Mouse (Mus musculus) CH12.LX (cell line): ENCODE data around the gene Nup210l.

ENCODE experiments used
- CHD2 ChIP-seq: IDR thresholded peaks from 2 replicates; pipeline ENCODE4 v1.6.1; 2011; ENCODE audit warnings: low read length, improper control_type of control experiment
- CTCF ChIP-seq, 2 experiments: IDR thresholded peaks in 1 of 2; conservative IDR thresholded peaks in 1 of 2; 2 replicates each; pipeline ENCODE4 v1.5.1; 2011 to 2012; ENCODE audit warnings: low read depth in 2 of 2, low read length in 2 of 2, improper control_type of control experiment in 1 of 2, inconsistent platforms in 1 of 2, mild to moderate bottlenecking in 1 of 2, moderate library complexity in 1 of 2
- EP300 ChIP-seq: IDR thresholded peaks from 2 replicates; pipeline ENCODE4 v1.6.1; 2011; ENCODE audit warnings: low read length, improper control_type of control experiment
- HCFC1 ChIP-seq: IDR thresholded peaks from 2 replicates; pipeline ENCODE4 v1.6.1; 2012; ENCODE audit warnings: low read depth, mild to moderate bottlenecking, inconsistent platforms, low read length, improper control_type of control experiment
- MAX ChIP-seq: IDR thresholded peaks from 2 replicates; pipeline ENCODE4 v1.6.1; 2011; ENCODE audit warnings: low read length, improper control_type of control experiment
- MAZ ChIP-seq: IDR thresholded peaks from 2 replicates; pipeline ENCODE4 v1.6.1; 2012; ENCODE audit warnings: low read depth, mild to moderate bottlenecking, inconsistent platforms, low read length, improper control_type of control experiment, moderate library complexity
- MEF2A ChIP-seq: IDR thresholded peaks from 2 replicates; pipeline ENCODE4 v1.6.1; 2014; ENCODE audit warnings: low read depth, mild to moderate bottlenecking, inconsistent platforms, low read length, improper control_type of control experiment, borderline replicate concordance
- MXI1 ChIP-seq: IDR thresholded peaks from 2 replicates; pipeline ENCODE4 v1.6.1; 2011; ENCODE audit warnings: mild to moderate bottlenecking, low read depth, low read length, improper control_type of control experiment
- NELFE ChIP-seq: IDR thresholded peaks from 2 replicates; pipeline ENCODE4 v1.6.1; 2011; ENCODE audit warnings: low read depth, low read length, improper control_type of control experiment
- NRF1 ChIP-seq: IDR thresholded peaks from 2 replicates; pipeline ENCODE4 v1.6.1; 2014; ENCODE audit warnings: low read depth, mild to moderate bottlenecking, inconsistent platforms, low read length, improper control_type of control experiment, moderate library complexity
- POLR2A ChIP-seq: IDR thresholded peaks from 2 replicates; pipeline ENCODE4 v1.6.1; 2011; ENCODE audit warnings: low read depth, mild to moderate bottlenecking, improper control_type of control experiment, low read length
- POLR2AphosphoS2 ChIP-seq: IDR thresholded peaks from 2 replicates; pipeline ENCODE4 v1.6.1; 2011; ENCODE audit warnings: low read depth, low read length, improper control_type of control experiment
- ZKSCAN1 ChIP-seq: IDR thresholded peaks from 2 replicates; pipeline ENCODE4 v1.6.1; 2012; ENCODE audit warnings: low read depth, inconsistent platforms, low read length, improper control_type of control experiment, borderline replicate concordance
- ZNF384 ChIP-seq: IDR thresholded peaks from 2 replicates; pipeline ENCODE4 v1.6.1; 2012; ENCODE audit warnings: low read depth, low read length, improper control_type of control experiment, inconsistent platforms

DNA sequence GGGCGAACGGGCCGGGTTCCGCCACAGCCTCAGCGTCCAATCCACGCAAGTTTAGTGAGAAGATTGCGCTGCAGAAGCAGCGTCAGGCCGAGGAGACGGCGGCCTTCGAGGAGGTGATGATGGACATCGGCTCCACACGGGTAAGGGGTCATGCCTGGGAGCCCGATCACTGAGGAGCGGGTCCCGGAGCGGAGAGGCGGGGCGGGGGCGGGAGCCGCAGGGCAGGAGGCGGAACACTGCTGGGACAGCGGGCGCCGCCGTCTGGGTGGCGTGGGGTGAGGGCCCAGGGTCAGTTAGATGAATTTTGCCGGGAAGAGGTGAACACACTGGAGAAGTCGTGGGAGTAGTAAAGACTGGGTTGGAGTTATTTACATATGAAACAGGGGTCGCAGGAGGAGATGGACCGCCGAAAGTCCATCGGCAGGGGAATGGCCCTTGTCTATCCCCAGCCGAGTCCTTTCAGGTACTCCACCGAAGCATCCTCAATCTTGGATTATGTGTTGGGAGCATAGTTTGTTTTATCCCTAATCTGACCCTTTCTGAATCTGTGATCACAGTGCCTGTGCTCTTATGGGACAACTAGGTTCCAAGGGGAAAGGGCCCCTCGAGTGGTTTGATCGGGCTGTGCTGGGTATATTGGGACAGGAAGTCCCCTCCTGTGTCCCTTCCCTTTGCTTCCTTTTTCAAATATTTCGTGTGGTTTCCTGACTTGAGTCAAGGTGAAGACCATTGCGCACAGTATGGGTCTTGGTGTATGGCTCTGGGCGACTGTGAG lies 150.7 kb downstream of the Nup210l start:
- peak; percentile 64 for TF ChIP-seq HCFC1
- TF ChIP-seq CTCF (conservative IDR thresholded peaks at IDR 0.05 in 1 of 2, IDR thresholded peaks at IDR 0.05 in 1 of 2; ENCODE audit: low read depth in 2 of 2, low read length in 2 of 2): peak in 1 of 2 experiments; percentile 19; a peak in 1 of 4 replicates
- TF ChIP-seq CHD2: peak; percentile 8; the same call in 1 of the 2 replicates
- no peak for TF ChIP-seq POLR2AphosphoS2
- TF ChIP-seq MXI1: peak; percentile 65
- TF ChIP-seq EP300: peak; percentile 56; the same call in 1 of the 2 replicates
- no peak for TF ChIP-seq NRF1
- no peak for TF ChIP-seq ZKSCAN1
- no peak for TF ChIP-seq MAX
- peak; percentile 60; the same call in 1 of the 2 replicates for TF ChIP-seq MEF2A
- no peak for TF ChIP-seq ZNF384
- no peak for TF ChIP-seq NELFE
- TF ChIP-seq MAZ: 0 out of 2 replicates have a peak, but pooled peaks have one; percentile 46
- 0 out of 2 replicates have a peak, but pooled peaks have one; percentile 37 for TF ChIP-seq POLR2A
